Mouse (Mus musculus): ENCODE measurements around the gene Il17c. TPM values are rescaled to one million over a fixed set of nuclear protein-coding genes. Genes with fewer than 3 reads are reported as not detected.

Gene Il17c
- total RNA-seq, 2 experiments from 2014 or later, result not detected

DNA sequence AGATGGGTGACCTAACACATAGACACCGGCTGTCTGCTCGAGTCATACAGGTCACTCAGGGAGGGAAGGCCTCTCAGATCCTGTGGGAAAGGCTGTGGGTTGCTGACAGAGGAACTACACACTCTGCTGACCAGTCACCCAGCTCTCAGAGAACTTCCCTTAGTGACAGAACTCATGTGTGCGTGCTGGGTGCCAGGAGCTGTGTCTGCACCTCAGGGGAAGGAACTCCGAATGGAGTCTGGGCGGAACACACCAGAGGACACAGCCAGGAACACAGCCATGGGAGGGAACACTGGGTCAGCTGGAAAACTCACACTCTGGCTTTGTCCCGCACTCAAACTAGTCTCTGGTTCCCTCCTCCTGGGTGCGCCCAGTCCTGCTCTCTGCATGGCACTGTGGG is 14.1 kb upstream of the Il17c start:
- no peak for DNase-seq (ENCODE audit: extremely low spot score in 1 of 2, low spot score in 2 of 2)
- H3K4me3 ChIP-seq, result no peak overlapping the region
- no peak for TF ChIP-seq CTCF (IDR thresholded peaks at IDR 0.05)
- intact Hi-C loops (cut with DNase I), result no loop called here
- H3K27ac ChIP-seq, result no peak overlapping the region

DNA sequence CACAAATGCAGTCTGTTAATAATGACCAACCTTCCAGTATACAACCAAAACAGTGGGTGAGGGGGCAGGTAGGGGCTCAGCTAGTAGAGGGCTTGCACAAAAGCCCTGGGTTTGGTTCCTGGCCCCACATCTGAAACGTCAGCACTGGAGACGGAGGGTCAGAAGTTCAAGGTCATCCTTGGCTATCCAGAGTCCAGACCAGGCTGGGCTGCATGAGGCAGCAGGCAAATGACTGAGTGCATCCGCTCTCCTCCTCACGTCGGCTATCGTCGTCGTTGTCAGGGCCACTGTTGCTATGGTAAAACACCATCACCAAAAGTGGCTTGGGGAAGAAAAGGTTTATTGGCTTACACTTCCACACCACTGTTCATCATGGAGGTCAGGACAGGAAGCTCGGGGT is 7.5 kb upstream of the Il17c start:
- no peak for TF ChIP-seq CTCF (IDR thresholded peaks at IDR 0.05)
- intact Hi-C loops (cut with DNase I), result no loop called here
- no peak overlapping the region for H3K4me3 ChIP-seq
- no peak for DNase-seq (ENCODE audit: extremely low spot score in 1 of 2, low spot score in 2 of 2)
- H3K27ac ChIP-seq, result no peak overlapping the region

DNA sequence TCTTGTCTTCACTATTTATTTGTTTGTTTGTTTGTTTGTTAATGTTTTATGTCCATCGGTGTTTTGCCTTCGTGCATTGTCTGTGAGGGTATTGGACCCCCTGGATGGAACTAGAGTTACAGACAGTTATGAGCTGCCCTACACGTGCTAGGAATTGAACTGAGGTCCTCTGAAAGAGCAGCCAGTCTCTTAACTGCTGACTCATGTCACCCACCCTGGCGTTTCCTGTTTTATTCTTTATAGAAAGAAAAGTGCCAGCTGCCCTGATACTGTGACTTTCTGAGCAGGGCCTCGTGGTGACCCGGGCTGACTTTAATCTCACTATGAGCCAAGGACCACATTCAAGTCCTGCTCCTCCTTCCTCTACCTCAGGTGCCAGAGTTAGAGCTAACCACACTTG is 6.3 kb upstream of the Il17c start:
- Histone ChIP-seq H3K27ac (no peak overlapping the region), H3K4me3 (no peak overlapping the region)
- no peak for TF ChIP-seq CTCF (IDR thresholded peaks at IDR 0.05)
- intact Hi-C loops (cut with DNase I), result no loop called here
- no peak for DNase-seq (ENCODE audit: extremely low spot score in 1 of 2, low spot score in 2 of 2)

- intact Hi-C loops (cut with DNase I), result no loop called here
- H3K4me3 ChIP-seq, result no peak overlapping the region
- peak; percentile 30 to 59 for DNase-seq (ENCODE audit: extremely low spot score in 1 of 2, low spot score in 2 of 2)
- no peak; the same call in 1 of the 2 replicates for TF ChIP-seq CTCF (IDR thresholded peaks at IDR 0.05)
- no peak overlapping the region; the same call in 1 of the 2 replicates for H3K27ac ChIP-seq
Observed at GRCm38 (mm10) chr8:122419881-122420555, 1.8 kb upstream of the Il17c start.

DNA sequence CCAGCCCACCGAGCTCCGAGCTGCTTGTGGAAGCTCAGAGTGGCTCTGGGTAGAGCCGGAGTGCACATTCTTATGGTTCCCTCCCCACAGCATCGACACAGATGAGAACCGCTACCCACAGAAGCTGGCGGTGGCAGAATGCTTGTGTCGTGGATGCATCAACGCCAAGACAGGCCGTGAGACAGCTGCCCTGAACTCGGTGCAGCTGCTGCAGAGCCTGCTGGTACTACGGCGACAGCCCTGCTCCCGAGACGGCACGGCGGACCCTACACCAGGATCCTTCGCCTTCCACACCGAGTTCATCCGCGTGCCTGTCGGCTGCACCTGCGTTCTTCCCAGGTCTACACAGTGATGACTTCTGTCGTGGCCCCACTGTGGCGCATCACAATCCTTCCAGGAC is 1.4 kb downstream of the Il17c start:
- DNase-seq (ENCODE audit: extremely low spot score in 1 of 2, low spot score in 2 of 2), result no peak
- no peak for TF ChIP-seq CTCF (IDR thresholded peaks at IDR 0.05)
- intact Hi-C loops (cut with DNase I), result no loop called here

DNA sequence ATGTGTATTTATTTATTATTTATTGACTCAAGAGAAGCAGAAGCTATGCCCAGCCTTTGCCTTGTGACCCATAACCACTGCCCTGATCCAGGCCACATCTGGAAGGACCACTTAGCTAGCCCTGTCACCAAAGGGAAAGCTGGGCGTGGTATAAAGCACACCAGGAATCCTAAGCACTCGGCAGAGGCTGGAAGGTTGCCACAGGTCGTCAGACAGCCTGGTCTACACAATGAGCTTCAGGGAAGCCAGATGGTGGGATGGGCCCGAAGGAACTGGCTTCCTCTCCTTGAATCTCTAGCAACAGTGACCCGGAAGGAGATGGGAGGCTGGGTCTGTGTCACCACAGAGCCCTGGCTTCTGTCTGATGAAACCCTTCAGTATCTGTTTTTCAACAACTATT is 1.8 kb downstream of the Il17c start:
- DNase-seq (ENCODE audit: extremely low spot score in 1 of 2, low spot score in 2 of 2), result no peak
- intact Hi-C loops (cut with DNase I), result no loop called here
- H3K4me3 ChIP-seq, result no peak overlapping the region
- no peak overlapping the region for H3K27ac ChIP-seq
- TF ChIP-seq CTCF (IDR thresholded peaks at IDR 0.05), result no peak

More for the DNA sequence above, 1.4 kb downstream of the Il17c start:
- H3K27ac ChIP-seq, result no peak overlapping the region
- no peak overlapping the region for H3K4me3 ChIP-seq

DNA sequence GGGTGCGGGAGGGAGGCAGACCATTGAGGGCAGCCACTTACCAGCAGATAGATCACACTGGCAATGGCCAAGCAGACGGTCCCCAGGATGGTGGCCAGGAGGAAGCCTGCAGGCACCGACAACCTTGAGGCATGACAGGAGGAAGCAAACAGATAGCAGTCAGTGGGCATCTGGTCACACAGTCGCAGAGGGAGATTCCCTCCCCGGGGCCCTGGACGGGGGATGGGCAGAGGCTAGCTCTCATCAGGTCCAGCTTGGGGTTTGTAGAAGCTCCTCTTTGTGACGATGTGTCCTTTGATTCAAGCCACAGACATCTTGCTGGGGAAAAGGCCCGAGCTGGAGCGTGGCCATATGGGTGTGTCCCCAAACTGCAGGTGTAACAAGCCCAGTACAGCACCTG is 4.3 kb downstream of the Il17c start:
- Histone ChIP-seq H3K27ac (no peak overlapping the region), H3K4me3 (no peak overlapping the region)
- DNase-seq (ENCODE audit: extremely low spot score in 1 of 2, low spot score in 2 of 2), result no peak
- TF ChIP-seq CTCF (IDR thresholded peaks at IDR 0.05), result no peak
- intact Hi-C loops (cut with DNase I), result no loop called here

DNA sequence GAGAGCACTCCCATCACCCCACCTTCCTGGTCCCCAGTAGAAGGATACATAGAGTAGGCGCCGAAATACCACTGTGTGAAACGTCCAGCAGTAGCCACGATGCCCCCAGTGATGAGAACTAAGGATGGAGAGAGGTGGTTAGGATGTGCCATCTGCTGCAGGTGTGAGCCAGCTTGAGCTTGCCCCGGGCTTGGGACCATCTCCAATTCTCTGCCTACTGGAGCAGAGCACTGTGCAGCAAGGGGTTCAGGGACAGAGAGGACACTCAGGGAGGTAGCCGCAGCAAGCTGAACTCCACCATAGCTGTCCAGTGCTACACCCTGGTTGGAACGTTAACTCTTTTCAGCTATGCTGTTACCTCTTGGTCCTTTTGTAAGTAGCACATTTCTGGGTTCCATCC is 5.8 kb downstream of the Il17c start:
- intact Hi-C loops (cut with DNase I), result no loop called here
- no peak overlapping the region for H3K27ac ChIP-seq
- no peak for DNase-seq (ENCODE audit: extremely low spot score in 1 of 2, low spot score in 2 of 2)
- no peak for TF ChIP-seq CTCF (IDR thresholded peaks at IDR 0.05)
- no peak overlapping the region for H3K4me3 ChIP-seq

- no peak for TF ChIP-seq CTCF (IDR thresholded peaks at IDR 0.05)
Observed at GRCm38 (mm10) chr8:122428163-122428562, 6.3 kb downstream of the Il17c start.

GRCm38 (mm10) chr8:122430058-122430636 is 8.3 kb downstream of the Il17c start:
- no peak for TF ChIP-seq CTCF (IDR thresholded peaks at IDR 0.05)
- no peak for DNase-seq (ENCODE audit: extremely low spot score in 1 of 2, low spot score in 2 of 2)
- intact Hi-C loops (cut with DNase I), result no loop called here
- no peak overlapping the region for H3K27ac ChIP-seq
- no peak overlapping the region for H3K4me3 ChIP-seq

More at GRCm38 (mm10) chr8:122428163-122428562, 6.3 kb downstream of the Il17c start:
- intact Hi-C loops (cut with DNase I), result no loop called here
- Histone ChIP-seq H3K4me3 (no peak overlapping the region), H3K27ac (no peak overlapping the region)
- DNase-seq (ENCODE audit: extremely low spot score in 1 of 2, low spot score in 2 of 2), result no peak

DNA sequence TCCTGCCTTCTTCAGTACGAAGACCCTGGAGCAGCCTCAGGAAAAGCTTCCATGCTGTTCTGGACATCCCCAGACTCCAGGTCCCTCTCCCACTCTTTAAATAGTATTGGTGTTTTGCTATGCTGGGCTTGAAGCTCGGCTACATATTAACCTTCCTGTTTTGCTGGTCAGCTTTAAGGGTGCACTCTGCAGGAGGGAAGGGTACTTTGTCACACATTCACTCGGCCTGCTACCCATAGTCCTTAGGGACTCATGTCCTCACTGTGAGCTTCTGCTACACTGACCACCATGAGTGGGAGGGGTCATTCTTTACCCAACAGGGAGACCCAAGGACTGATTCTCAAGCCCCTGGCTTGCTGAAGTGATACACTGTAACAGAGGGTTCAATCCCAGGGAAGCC is 8.8 kb downstream of the Il17c start:
- TF ChIP-seq CTCF (IDR thresholded peaks at IDR 0.05), result no peak
- intact Hi-C loops (cut with DNase I), result no loop called here
- Histone ChIP-seq H3K4me3 (no peak overlapping the region), H3K27ac (no peak overlapping the region)
- no peak for DNase-seq (ENCODE audit: extremely low spot score in 1 of 2, low spot score in 2 of 2)

DNA sequence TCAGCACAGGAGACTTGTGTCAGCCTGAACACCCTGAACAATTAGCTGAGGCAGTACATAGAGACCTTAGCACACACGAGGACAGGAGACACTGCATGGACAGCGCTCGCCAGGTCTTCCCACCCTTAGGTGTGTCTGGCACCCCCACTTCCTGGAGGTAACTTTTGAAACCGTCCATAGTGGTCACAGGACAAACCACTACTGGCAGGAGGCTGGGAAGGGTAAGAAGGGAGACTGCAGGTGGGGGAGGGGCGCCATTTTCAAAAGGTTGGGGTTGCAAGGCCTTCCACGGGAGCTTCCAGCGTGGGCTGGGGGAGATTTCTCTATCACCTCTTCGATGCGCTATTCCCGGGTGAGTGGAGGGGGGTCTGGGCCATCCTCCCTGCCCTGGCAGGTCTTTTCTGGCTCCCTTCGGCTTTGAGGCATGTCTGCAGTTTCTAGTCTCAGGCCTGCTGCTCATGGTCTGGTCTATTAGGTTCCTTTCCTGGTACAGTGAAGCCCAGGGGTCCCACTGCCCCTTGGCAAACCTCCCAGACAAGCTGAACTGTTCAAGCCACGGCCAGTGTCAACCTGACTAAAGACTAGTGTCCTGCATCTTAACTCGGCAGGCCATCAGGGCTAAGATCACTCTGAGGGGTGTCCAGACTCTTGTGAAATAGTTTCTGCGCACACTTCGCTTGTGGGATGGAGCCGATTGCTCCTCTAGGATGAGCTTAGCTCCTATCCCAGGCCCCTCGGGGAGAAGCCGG is 10.0 kb downstream of the Il17c start:
- peak overlapping the region; percentile 36 for H3K4me3 ChIP-seq
- intact Hi-C loops (cut with DNase I), result no loop called here
- DNase-seq (ENCODE audit: extremely low spot score in 1 of 2, low spot score in 2 of 2), result no peak
- TF ChIP-seq CTCF (IDR thresholded peaks at IDR 0.05), result no peak
- H3K27ac ChIP-seq, result peak overlapping the region; percentile 65
